Mouse (Mus musculus): ENCODE data around the gene Faxc. TPM values are rescaled to one million over a fixed set of nuclear protein-coding genes. Genes with fewer than 3 reads are reported as not detected.
A peak's percentile ranks its signal among the peaks of the same experiment; 100 is the strongest.

Gene Faxc
- polyA plus RNA-seq (2015; fragmentation: Nextera tagmentation; extraction: Ambion mirVana) = 3.7 and 3.8 TPM in 2 replicates

DNA sequence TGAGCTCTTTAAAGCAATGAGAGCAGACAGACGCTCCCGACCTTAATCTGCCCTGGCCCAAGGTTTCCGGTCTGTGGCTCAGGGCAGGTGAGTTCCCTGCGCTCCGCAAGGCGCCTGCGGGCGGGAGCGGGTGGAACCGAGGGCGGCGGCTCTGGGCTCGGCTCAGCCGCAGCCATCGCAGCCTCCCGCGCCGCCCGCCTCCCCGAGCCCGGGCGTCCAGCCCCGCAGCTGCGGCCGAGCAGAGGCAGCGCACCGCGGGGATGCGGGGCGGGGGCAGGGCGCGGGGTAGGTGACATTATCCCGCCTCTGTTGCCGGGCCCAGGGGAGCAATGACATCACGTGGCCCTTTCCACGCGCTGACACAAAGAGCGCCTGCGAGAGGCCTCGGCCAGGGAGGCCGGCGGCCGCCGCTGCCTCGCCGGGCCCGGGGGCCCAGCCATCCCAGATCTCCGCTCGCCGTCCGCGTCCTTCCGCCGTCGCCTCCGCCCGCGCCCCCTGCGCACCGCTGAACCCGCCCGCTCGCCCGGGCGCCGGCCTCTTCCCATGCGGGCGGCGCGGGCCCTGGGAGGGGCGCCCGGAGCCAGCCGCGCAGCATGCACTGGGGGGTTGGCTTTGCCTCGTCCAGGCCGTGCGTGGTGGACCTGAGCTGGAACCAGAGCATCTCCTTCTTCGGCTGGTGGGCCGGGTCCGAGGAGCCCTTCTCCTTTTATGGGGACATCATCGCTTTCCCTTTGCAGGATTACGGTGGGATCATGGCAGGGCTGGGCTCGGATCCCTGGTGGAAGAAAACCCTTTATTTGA, at the start of gene Faxc:
TSS of gene Faxc (plus strand) at position 359 of the 801 bp plus-strand sequence.
- WGBS = under 1% methylated on average over 80 of the region's 83 CpGs
- no peaks in the 10 kb centered on the region for H3K9me3 ChIP-seq
- peak; percentile 93 for ATAC-seq
- H3K4me1 ChIP-seq (replicated peaks) = 0 out of 2 replicates have a peak, but pooled peaks cover 2% of the 10 kb centered on the region
- no peaks in the 10 kb centered on the region for H3K36me3 ChIP-seq
- H3K9ac ChIP-seq = peak within 1 kb of the TSS; percentile 92
- peak within 1 kb of the TSS; percentile 87 for H3K27ac ChIP-seq
- H3K4me3 ChIP-seq (replicated peaks) = peak within 1 kb of the TSS; percentile 79
- H3K4me2 ChIP-seq (replicated peaks) = peak within 1 kb of the TSS; percentile 93
- H3K27me3 ChIP-seq (replicated peaks) = no peaks in the 10 kb centered on the region

DNA sequence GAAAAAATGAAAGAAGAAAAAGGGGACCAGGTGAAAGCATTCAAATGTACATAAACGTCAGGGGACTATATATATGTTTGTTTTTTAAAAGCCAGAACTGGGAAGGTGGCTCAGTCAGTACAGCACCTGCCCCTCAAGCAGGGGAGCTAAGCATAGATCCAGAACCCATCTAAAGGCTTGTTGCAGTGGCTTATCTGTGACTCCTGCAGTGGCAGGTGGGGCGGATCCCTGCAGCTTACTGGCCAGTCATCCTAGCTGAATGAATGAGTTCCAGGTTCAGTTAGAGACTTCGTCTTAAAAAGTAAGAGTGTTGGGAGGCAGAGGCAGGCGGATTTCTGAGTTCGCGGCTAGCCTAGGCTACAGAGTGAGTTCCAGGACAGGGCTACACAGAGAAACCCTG, 48.3 kb upstream of the Faxc start:
- 90% methylated on average over 6 of the region's 6 CpGs for WGBS
- no peaks in the 10 kb centered on the region for H3K27me3 ChIP-seq (replicated peaks)
- no peaks in the 10 kb centered on the region for H3K36me3 ChIP-seq
- H3K27ac ChIP-seq = no peak overlapping the region
- no peaks in the 10 kb centered on the region for H3K9me3 ChIP-seq
- no peak overlapping the region for H3K9ac ChIP-seq
- H3K4me1 ChIP-seq (replicated peaks) = no peaks in the 10 kb centered on the region
- H3K4me2 ChIP-seq (replicated peaks) = no peak overlapping the region
- H3K4me3 ChIP-seq (replicated peaks) = no peak overlapping the region
- no peak for ATAC-seq

GRCm38 (mm10) chr4:21885831-21886230, 45.3 kb upstream of the Faxc start:
- H3K4me1 ChIP-seq (replicated peaks) = no peaks in the 10 kb centered on the region
- H3K4me2 ChIP-seq (replicated peaks) = no peak overlapping the region
- H3K27me3 ChIP-seq (replicated peaks) = no peaks in the 10 kb centered on the region
- no peaks in the 10 kb centered on the region for H3K9me3 ChIP-seq
- ATAC-seq = no peak
- no peak overlapping the region for H3K4me3 ChIP-seq (replicated peaks)
- WGBS = 83% methylated on average over 8 of the region's 8 CpGs
- H3K27ac ChIP-seq = no peak overlapping the region
- H3K9ac ChIP-seq = no peak overlapping the region
- no peaks in the 10 kb centered on the region for H3K36me3 ChIP-seq

DNA sequence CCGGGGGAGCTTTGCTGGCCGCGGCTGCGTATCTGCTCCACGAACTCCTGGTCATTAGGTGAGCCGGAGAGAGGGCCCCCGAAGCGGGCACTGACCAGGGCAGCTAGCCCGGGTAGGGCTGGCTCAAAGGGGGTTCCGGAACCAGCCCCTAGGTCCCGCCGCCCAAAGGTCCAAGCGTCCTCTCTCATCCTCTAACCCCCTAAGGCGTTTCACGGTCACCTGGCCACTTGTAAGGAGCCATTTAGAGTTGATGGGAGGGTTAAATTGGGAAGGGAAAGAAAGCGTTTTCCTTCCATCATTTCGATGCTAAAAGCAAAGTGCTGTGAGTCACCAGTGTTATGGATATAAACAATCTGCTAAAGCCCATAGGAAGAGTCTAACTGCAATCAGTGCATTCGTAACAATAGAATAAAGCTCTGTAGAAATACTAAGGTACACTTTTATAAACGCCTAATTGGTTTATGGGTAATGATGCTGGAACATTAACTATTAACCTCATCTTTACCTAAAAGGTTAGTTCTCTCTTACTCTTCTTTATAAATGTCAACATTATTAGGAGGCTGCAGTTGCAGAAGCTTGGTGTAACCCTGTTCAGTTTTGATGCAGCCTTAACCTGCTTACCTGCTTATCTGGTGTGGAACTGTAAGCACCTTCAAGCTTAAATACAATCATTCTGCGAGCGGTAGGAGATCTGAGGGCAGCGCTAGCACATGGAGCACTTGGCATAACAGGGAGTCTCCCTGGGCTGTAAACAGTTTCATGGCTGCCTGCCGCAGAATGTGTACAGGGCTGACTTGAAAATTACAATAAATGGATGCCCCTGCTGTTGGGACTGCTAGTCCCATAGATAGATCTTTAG, 872 bp downstream of the Faxc start:
- peak overlapping the region; percentile 87 for H3K27ac ChIP-seq
- ATAC-seq = peak; percentile 54; the same call in 1 of the 2 replicates
- peak overlapping the region; percentile 93 for H3K4me2 ChIP-seq (replicated peaks)
- H3K9me3 ChIP-seq = no peaks in the 10 kb centered on the region
- 0 out of 2 replicates have a peak, but pooled peaks cover 2% of the 10 kb centered on the region for H3K4me1 ChIP-seq (replicated peaks)
- WGBS = 7% methylated on average over 23 of the region's 23 CpGs
- no peaks in the 10 kb centered on the region for H3K27me3 ChIP-seq (replicated peaks)
- peak overlapping the region; percentile 92 for H3K9ac ChIP-seq
- peak overlapping the region; percentile 79 for H3K4me3 ChIP-seq (replicated peaks)
- H3K36me3 ChIP-seq = no peaks in the 10 kb centered on the region

GRCm38 (mm10) chr4:21935378-21935777, 4.2 kb downstream of the Faxc start:
- H3K9ac ChIP-seq = no peak overlapping the region
- no peak overlapping the region for H3K4me2 ChIP-seq (replicated peaks)
- no peaks in the 10 kb centered on the region for H3K27me3 ChIP-seq (replicated peaks)
- no peak for ATAC-seq
- H3K4me1 ChIP-seq (replicated peaks) = 0 out of 2 replicates have a peak, but pooled peaks cover 2% of the 10 kb centered on the region
- H3K36me3 ChIP-seq = no peaks in the 10 kb centered on the region
- H3K4me3 ChIP-seq (replicated peaks) = no peak overlapping the region
- 86% methylated on average over 2 of the region's 2 CpGs for WGBS
- no peaks in the 10 kb centered on the region for H3K9me3 ChIP-seq
- no peak overlapping the region for H3K27ac ChIP-seq

- ATAC-seq = no peak
- Histone ChIP-seq H3K4me3 (replicated peaks) (no peak overlapping the region), H3K4me2 (replicated peaks) (no peak overlapping the region), H3K27me3 (replicated peaks) (no peaks in the 10 kb centered on the region), H3K27ac (no peak overlapping the region), H3K36me3 (no peaks in the 10 kb centered on the region), H3K4me1 (replicated peaks) (0 out of 2 replicates have a peak, but pooled peaks cover 2% of the 10 kb centered on the region), H3K9me3 (no peaks in the 10 kb centered on the region), H3K9ac (no peak overlapping the region)
- 86% methylated on average over 9 of the region's 9 CpGs for WGBS
Measured at GRCm38 (mm10) chr4:21936424-21936823, 5.3 kb downstream of the Faxc start.

- WGBS = 84% methylated on average over 8 of the region's 8 CpGs
- no peak for ATAC-seq
Measured at GRCm38 (mm10) chr4:21937890-21938289, 6.8 kb downstream of the Faxc start.

DNA sequence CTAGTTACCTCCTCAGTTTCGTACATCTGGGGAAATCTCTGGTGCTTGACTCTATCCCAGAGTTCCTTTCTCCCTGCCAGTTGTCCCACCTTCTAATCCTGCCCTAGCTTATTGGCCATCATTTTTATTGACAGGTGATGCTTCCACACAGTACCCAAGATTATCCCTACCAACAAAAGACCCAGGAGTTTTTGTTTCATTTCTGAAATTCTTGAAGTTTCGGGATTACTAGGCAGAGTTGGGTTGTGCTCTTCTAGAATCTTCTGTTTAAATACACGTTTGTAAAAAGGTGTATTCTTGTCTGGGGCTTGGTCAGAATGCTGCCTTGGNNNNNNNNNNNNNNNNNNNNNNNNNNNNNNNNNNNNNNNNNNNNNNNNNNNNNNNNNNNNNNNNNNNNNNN, 13.5 kb downstream of the Faxc start:
- H3K27ac ChIP-seq = no peak overlapping the region
- H3K4me3 ChIP-seq (replicated peaks) = no peak overlapping the region
- H3K9me3 ChIP-seq = no peaks in the 10 kb centered on the region
- WGBS = 84% methylated on average over 3 of the region's 3 CpGs
- H3K4me1 ChIP-seq (replicated peaks) = no peaks in the 10 kb centered on the region
- no peaks in the 10 kb centered on the region for H3K27me3 ChIP-seq (replicated peaks)
- ATAC-seq = no peak
- no peaks in the 10 kb centered on the region for H3K36me3 ChIP-seq
- no peak overlapping the region for H3K9ac ChIP-seq
- no peak overlapping the region for H3K4me2 ChIP-seq (replicated peaks)

More at GRCm38 (mm10) chr4:21937890-21938289, 6.8 kb downstream of the Faxc start:
- Histone ChIP-seq H3K4me2 (replicated peaks) (no peak overlapping the region), H3K9me3 (no peaks in the 10 kb centered on the region), H3K36me3 (no peaks in the 10 kb centered on the region), H3K4me1 (replicated peaks) (no peaks in the 10 kb centered on the region), H3K27ac (no peak overlapping the region), H3K4me3 (replicated peaks) (no peak overlapping the region), H3K9ac (no peak overlapping the region), H3K27me3 (replicated peaks) (no peaks in the 10 kb centered on the region)

DNA sequence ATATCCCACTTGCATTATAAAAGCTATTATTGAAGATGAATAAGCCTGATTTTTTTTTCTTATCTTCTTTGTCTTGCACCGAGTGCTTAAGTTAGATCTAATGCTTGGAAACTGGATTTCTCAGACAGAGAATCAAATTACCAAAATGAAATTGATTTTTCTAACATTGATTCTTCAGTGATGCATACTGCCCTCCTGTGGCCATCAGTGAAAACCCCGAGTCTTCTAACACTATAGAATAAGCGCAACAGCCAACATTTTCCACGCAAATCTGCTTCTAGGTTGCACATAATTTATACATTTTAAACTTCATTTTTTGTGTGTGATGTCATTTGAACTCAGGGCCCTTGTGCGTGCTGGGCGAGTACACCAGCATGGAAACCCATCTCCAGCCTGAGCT, 20.3 kb downstream of the Faxc start:
- H3K9ac ChIP-seq = no peak overlapping the region
- no peaks in the 10 kb centered on the region for H3K36me3 ChIP-seq
- ATAC-seq = no peak; the same call in 1 of the 2 replicates
- no peaks in the 10 kb centered on the region for H3K4me1 ChIP-seq (replicated peaks)
- no peaks in the 10 kb centered on the region for H3K27me3 ChIP-seq (replicated peaks)
- 37% methylated on average over 6 of the region's 6 CpGs for WGBS
- H3K9me3 ChIP-seq = no peaks in the 10 kb centered on the region
- H3K4me2 ChIP-seq (replicated peaks) = no peak overlapping the region
- H3K27ac ChIP-seq = no peak overlapping the region
- H3K4me3 ChIP-seq (replicated peaks) = no peak overlapping the region

GRCm38 (mm10) chr4:21952255-21952654, 21.1 kb downstream of the Faxc start:
- H3K4me1 ChIP-seq (replicated peaks) = no peaks in the 10 kb centered on the region
- no peak overlapping the region for H3K4me2 ChIP-seq (replicated peaks)
- H3K36me3 ChIP-seq = no peaks in the 10 kb centered on the region
- H3K27me3 ChIP-seq (replicated peaks) = no peaks in the 10 kb centered on the region
- WGBS = 79% methylated on average over 2 of the region's 2 CpGs
- H3K4me3 ChIP-seq (replicated peaks) = no peak overlapping the region
- no peak overlapping the region for H3K27ac ChIP-seq
- ATAC-seq = no peak
- no peaks in the 10 kb centered on the region for H3K9me3 ChIP-seq
- no peak overlapping the region for H3K9ac ChIP-seq

- H3K27me3 ChIP-seq (replicated peaks) = no peaks in the 10 kb centered on the region
- no peaks in the 10 kb centered on the region for H3K4me1 ChIP-seq (replicated peaks)
- no peaks in the 10 kb centered on the region for H3K9me3 ChIP-seq
- no peak overlapping the region for H3K4me3 ChIP-seq (replicated peaks)
- no peaks in the 10 kb centered on the region for H3K36me3 ChIP-seq
- H3K9ac ChIP-seq = no peak overlapping the region
- H3K4me2 ChIP-seq (replicated peaks) = no peak overlapping the region
- peak; percentile 77 for ATAC-seq
- WGBS = 58% methylated on average over 7 of the region's 7 CpGs
- no peak overlapping the region for H3K27ac ChIP-seq
Measured at GRCm38 (mm10) chr4:21957570-21958321, 26.6 kb downstream of the Faxc start.

- 10% methylated on average over 1 of the region's 1 CpGs for WGBS
- no peak overlapping the region for H3K9ac ChIP-seq
- H3K4me2 ChIP-seq (replicated peaks) = no peak overlapping the region
- H3K27ac ChIP-seq = no peak overlapping the region
- H3K4me3 ChIP-seq (replicated peaks) = no peak overlapping the region
- ATAC-seq = no peak
- no peaks in the 10 kb centered on the region for H3K27me3 ChIP-seq (replicated peaks)
- no peaks in the 10 kb centered on the region for H3K9me3 ChIP-seq
- H3K4me1 ChIP-seq (replicated peaks) = no peaks in the 10 kb centered on the region
- H3K36me3 ChIP-seq = no peaks in the 10 kb centered on the region
Measured at GRCm38 (mm10) chr4:21971949-21972348, 40.8 kb downstream of the Faxc start.
